Comparison of ENCODE assay signal across 8 mouse cellular contexts in genomic region chr14:21682681-21683129, GRCm38 (mm10). TPM values are rescaled to one million over a fixed set of nuclear protein-coding genes. Genes with fewer than 3 reads are reported as not detected.
DNase-seq lines count a peak whose midpoint lies in the region; ATAC-seq and TF ChIP-seq lines count a peak whose summit lies in the region.

No protein-coding gene starts in this region.

- H3K4me3 ChIP-seq in heart, embryonic 11.5 days (ENCODE audit: low read depth, low read length), result peak overlapping the region; percentile 3; the same call in 1 of the 2 replicates
- H3K4me3 ChIP-seq in midbrain, embryonic 11.5 days (ENCODE audit: low read depth, low read length), result peak overlapping the region; percentile 5
- no peak overlapping the region for H3K4me3 ChIP-seq in stomach, postnatal 0 days (ENCODE audit: low read depth, low read length)

- TF ChIP-seq EP300 in stomach, postnatal 0 days (optimal IDR thresholded peaks at IDR 0.05), result no peak

- H3K9ac ChIP-seq in heart, embryonic 11.5 days (ENCODE audit: low read depth, low read length), result no peak overlapping the region
- H3K9ac ChIP-seq in midbrain, embryonic 11.5 days (ENCODE audit: low read length), result peak overlapping the region; percentile 3
- H3K9ac ChIP-seq in stomach, postnatal 0 days (ENCODE audit: low read length), result no peak overlapping the region

- H3K9me3 ChIP-seq in heart, embryonic 11.5 days (replicated peaks; ENCODE audit: control insufficient read depth, low read length), result no peaks in the 10 kb centered on the region
- no peaks in the 10 kb centered on the region for H3K9me3 ChIP-seq in midbrain, embryonic 11.5 days (ENCODE audit: control insufficient read depth, low read length)
- no peaks in the 10 kb centered on the region for H3K9me3 ChIP-seq in stomach, postnatal 0 days (ENCODE audit: control insufficient read depth, low read length)

- H3K27me3 ChIP-seq in heart, embryonic 11.5 days (ENCODE audit: control insufficient read depth, insufficient read depth, low read length), result peaks cover 10% of the 10 kb centered on the region; the same call in 1 of the 2 replicates
- H3K27me3 ChIP-seq in midbrain, embryonic 11.5 days (ENCODE audit: control insufficient read depth, insufficient read depth, low read length), result no peaks in the 10 kb centered on the region; the same call in 1 of the 2 replicates
- no peaks in the 10 kb centered on the region for H3K27me3 ChIP-seq in stomach, postnatal 0 days (ENCODE audit: control insufficient read depth, insufficient read depth, low read length)

- 2% methylated on average over 9 of the region's 9 CpGs for WGBS in heart, embryonic 11.5 days (ENCODE audit: insufficient replicate concordance)
- 4% methylated on average over 9 of the region's 9 CpGs for WGBS in large intestine, adult 2 months
- WGBS in midbrain, embryonic 11.5 days, result 2% methylated on average over 9 of the region's 9 CpGs
- 3% methylated on average over 9 of the region's 9 CpGs for WGBS in stomach, postnatal 0 days

- H3K4me1 ChIP-seq in heart, embryonic 11.5 days (ENCODE audit: control insufficient read depth, insufficient read depth, low read length), result peaks cover 36% of the 10 kb centered on the region
- peaks cover 14% of the 10 kb centered on the region for H3K4me1 ChIP-seq in midbrain, embryonic 11.5 days (ENCODE audit: control insufficient read depth, insufficient read depth, low read length)
- 0 out of 2 replicates have a peak, but pooled peaks cover 3% of the 10 kb centered on the region for H3K4me1 ChIP-seq in stomach, postnatal 0 days (replicated peaks; ENCODE audit: control insufficient read depth, insufficient read depth)

- no peak for DNase-seq in heart, postnatal 10 days
- peak; percentile 87 for DNase-seq in c-Kit-positive CD71-positive TER-119-positive erythroid progenitor cells, embryonic 14.5 days (ENCODE audit: low spot score)
- peak; percentile 27 to 35 for DNase-seq in heart, postnatal 36 days
- peak; percentile 36 for DNase-seq in large intestine, adult 2 months (ENCODE audit: low read depth, low spot score)
- peak; percentile 97 for DNase-seq in midbrain, embryonic 11.5 days (ENCODE audit: low spot score, missing footprints)
- DNase-seq in stomach, postnatal 0 days (ENCODE audit: low spot score), result peak; percentile 86
- DNase-seq in left cerebral cortex, adult 18-20 months (ENCODE audit: low spot score in 2 of 2), result no peak

- no peak; the same call in 1 of the 2 replicates for ATAC-seq in heart, embryonic 11.5 days (replicated peaks; ENCODE audit: insufficient number of reproducible peaks, low FRiP score, low TSS enrichment)
- peak; percentile 88 for ATAC-seq in midbrain, embryonic 11.5 days (ENCODE audit: low FRiP score)
- peak; percentile 76 for ATAC-seq in stomach, postnatal 0 days (ENCODE audit: low FRiP score, low TSS enrichment)

- H3K4me2 ChIP-seq in heart, embryonic 11.5 days, result peak overlapping the region; percentile 57
- H3K4me2 ChIP-seq in midbrain, embryonic 11.5 days, result peak overlapping the region; percentile 46
- peak overlapping the region; percentile 36 for H3K4me2 ChIP-seq in stomach, postnatal 0 days (replicated peaks; ENCODE audit: low read depth)

- TF ChIP-seq CTCF in stomach, postnatal 0 days (IDR thresholded peaks at IDR 0.05; ENCODE audit: low read depth), result no peak

- intact Hi-C loops in heart, postnatal 10 days (cut with DNase I), result no loop called here
- intact Hi-C loops in heart, postnatal 36 days (cut with DNase I), result no loop called here

- no peak overlapping the region for H3K27ac ChIP-seq in heart, embryonic 11.5 days (ENCODE audit: low read depth, low read length)
- peak overlapping the region; percentile 42; the same call in 1 of the 2 replicates for H3K27ac ChIP-seq in midbrain, embryonic 11.5 days (ENCODE audit: low read depth, low read length)
- no peak overlapping the region for H3K27ac ChIP-seq in stomach, postnatal 0 days (replicated peaks)

- H3K36me3 ChIP-seq in heart, embryonic 11.5 days (ENCODE audit: control insufficient read depth, insufficient read depth, low read length), result no peaks in the 10 kb centered on the region
- no peaks in the 10 kb centered on the region for H3K36me3 ChIP-seq in midbrain, embryonic 11.5 days (ENCODE audit: control insufficient read depth, insufficient read depth, low read length)
- no peaks in the 10 kb centered on the region for H3K36me3 ChIP-seq in stomach, postnatal 0 days (ENCODE audit: control insufficient read depth, insufficient read depth, low read length)

RNA-seq across cellular contexts. Expression of gene Dupd1, which starts 31.7 kb away (rescaled TPM):
- 0.73 TPM in 1 of 2 replicates, not detected in the other for polyA plus RNA-seq in heart, embryonic 11.5 days (2014; fragmentation: Nextera tagmentation; extraction: Ambion mirVana)
- under 1 TPM in 1 of 2 experiments, not detected in 1; 0.45 TPM for total RNA-seq in heart, postnatal 10 days (2021)
- not detected for total RNA-seq in heart, postnatal 36 days (2021)
- not detected in 2 replicates for polyA plus RNA-seq in large intestine, adult 2 months (2012; rRNA removed)
- not detected in 2 replicates for polyA plus RNA-seq in midbrain, embryonic 11.5 days (2014; fragmentation: Nextera tagmentation; extraction: Ambion mirVana)
- polyA plus RNA-seq in stomach, postnatal 0 days (2015; fragmentation: Nextera tagmentation; extraction: Ambion mirVana), result not detected in 2 replicates
- total RNA-seq in left cerebral cortex, adult 18-20 months (2021), result under 1 TPM in 1 of 2 experiments, not detected in 1; 0.66 TPM

Comparison
In these comparisons a context has a peak if more than half of its experiments do, and no peak if none do; other contexts are left out.
1. DNase-seq: peak in c-Kit-positive CD71-positive TER-119-positive erythroid progenitor cells, embryonic 14.5 days (single experiment), heart, postnatal 36 days (2 of 2), large intestine, adult 2 months (single experiment), midbrain, embryonic 11.5 days (single experiment) and stomach, postnatal 0 days (single experiment); none in heart, postnatal 10 days (0 of 2) and left cerebral cortex, adult 18-20 months (0 of 2).
2. Peak in every context shown above with its lines, with median percentiles within 50 percentile points of each other: H3K4me2 ChIP-seq.